Mouse (Mus musculus) stomach, embryonic 15.5 days (tissue): ENCODE data around the gene Fgr. TPM values are rescaled to one million over a fixed set of nuclear protein-coding genes. Genes with fewer than 3 reads are reported as not detected.
"Not testable (repeated sequence)": the region's sequence is repeated elsewhere in the genome, so short reads cannot be mapped to it uniquely, and the experiment has no call there.

Experiments
- ATAC-seq: fragments of 200-750 bp; cut with Nextera tagmentation; 2 replicates; pipeline ENCODE4 v1.8.0; 2017; ENCODE audit warnings: low read depth, moderate number of reproducible peaks, moderate TSS enrichment; ENCODE audit not compliant: insufficient read depth, low FRiP score
- H3K27ac ChIP-seq: fragments of 300-500 bp; sonication (generic); 2 replicates; pipeline ENCODE4 v1.5.1; 2015; ENCODE audit warnings: mild to moderate bottlenecking, inconsistent platforms
- H3K27me3 ChIP-seq: fragments of 300-500 bp; sonication (generic); replicated peaks from 2 replicates; pipeline ENCODE4 v1.6.1; 2015; ENCODE audit warnings: inconsistent platforms
- H3K36me3 ChIP-seq: fragments of 300-500 bp; sonication (generic); 2 replicates; pipeline ENCODE4 v1.6.1; 2015; ENCODE audit warnings: inconsistent platforms
- H3K4me1 ChIP-seq: fragments of 300-500 bp; sonication (generic); 2 replicates; pipeline ENCODE4 v1.6.1; 2015; ENCODE audit warnings: inconsistent platforms
- H3K4me2 ChIP-seq: fragments of 300-500 bp; sonication (generic); 2 replicates; pipeline ENCODE4 v1.6.1; 2015; ENCODE audit warnings: mild to moderate bottlenecking, inconsistent platforms
- H3K4me3 ChIP-seq: fragments of 300-500 bp; sonication (generic); replicated peaks from 2 replicates; pipeline ENCODE4 v1.5.1; 2015; ENCODE audit warnings: inconsistent platforms
- H3K9ac ChIP-seq: fragments of 300-500 bp; sonication (generic); 2 replicates; pipeline ENCODE4 v1.6.1; 2015; ENCODE audit warnings: inconsistent platforms
- H3K9me3 ChIP-seq: fragments of 300-500 bp; sonication (generic); 2 replicates; pipeline ENCODE4 v1.6.1; 2016; ENCODE audit warnings: inconsistent platforms
- WGBS: fragments of 180-500 bp; shearing (Covaris S2); methylation state at CpG from one replicate; pipeline ENCODE4 v1.1.7; 2015; 5-methylcytosine and 5-hydroxymethylcytosine counted together
- polyA plus RNA-seq: library from polyadenylated mRNA; unstranded; fragments of >200 nt; fragmentation: Nextera tagmentation; extraction: Ambion mirVana; gene quantifications from 2 replicates; pipeline ENCODE4 v1.2.1, GENCODE M21; 2015

The Fgr gene
- 1.6 TPM in 2 replicates for polyA plus RNA-seq

DNA sequence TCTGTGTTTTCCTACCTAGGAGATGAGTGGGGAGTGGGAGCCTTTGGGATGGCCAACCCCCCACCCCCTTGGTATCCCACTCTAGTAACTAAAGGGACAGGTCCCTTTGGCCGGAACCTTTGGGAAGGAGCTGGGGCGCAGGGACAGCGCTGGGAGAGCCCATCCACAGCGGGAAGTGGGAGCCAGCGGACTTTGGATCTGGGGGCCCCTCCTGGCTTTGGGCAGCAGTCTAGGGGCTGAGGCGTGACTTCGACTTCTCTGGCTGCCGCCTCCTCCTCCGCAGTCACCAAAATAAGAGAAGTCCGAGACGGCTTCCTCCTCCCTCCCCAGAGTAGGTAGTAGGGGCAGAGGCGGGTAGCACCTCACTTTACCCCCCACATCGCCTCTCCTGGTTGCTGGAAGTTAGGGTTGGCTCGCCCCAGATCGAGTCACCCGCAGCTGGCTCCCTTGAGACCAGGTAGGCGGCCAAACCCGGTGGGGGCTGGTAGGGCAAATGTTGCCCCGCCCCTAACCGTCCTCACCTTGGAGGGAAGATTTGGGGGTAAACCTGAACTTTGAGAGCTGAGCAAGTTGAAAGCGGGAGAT, at the start of gene Fgr:
Fgr (plus strand) TSS at position 282 of the 585 bp plus-strand sequence.
- no peak within 1 kb of the TSS for H3K9ac ChIP-seq
- peak within 1 kb of the TSS; percentile 25 for H3K4me3 ChIP-seq
- 15% methylated on average over 21 of the region's 21 CpGs for WGBS

DNA sequence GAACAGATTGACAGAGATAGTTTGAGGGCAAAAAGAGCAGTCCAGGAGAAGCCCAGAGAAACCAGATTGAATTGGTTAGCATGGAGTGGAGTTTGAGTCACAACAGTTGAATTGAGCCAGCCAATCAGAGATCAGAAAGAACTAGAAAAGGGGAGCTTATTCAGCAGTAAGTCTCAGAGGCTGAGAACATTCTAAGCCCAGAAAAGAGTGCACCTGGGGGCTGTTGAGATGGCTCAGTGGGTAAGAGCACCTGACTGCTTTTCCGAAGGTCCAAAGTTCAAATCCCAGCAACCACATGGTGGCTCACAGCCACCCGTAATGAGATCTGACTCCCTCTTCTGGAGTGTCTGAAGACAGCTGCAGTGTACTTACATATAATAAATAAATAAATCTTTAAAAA, 47.4 kb upstream of the Fgr start:
- not testable (repeated sequence) for H3K27ac ChIP-seq, H3K4me1 ChIP-seq, H3K27me3 ChIP-seq, H3K4me3 ChIP-seq, H3K9me3 ChIP-seq, H3K9ac ChIP-seq, H3K36me3 ChIP-seq, H3K4me2 ChIP-seq, ATAC-seq
- 65% methylated on average over 2 of the region's 2 CpGs for WGBS

More for the DNA sequence above, at the start of gene Fgr:
- H3K27ac ChIP-seq = 0 out of 2 replicates have a peak within 1 kb of the TSS, but pooled peaks have one; percentile 35
- H3K4me2 ChIP-seq = peak within 1 kb of the TSS; percentile 45
- H3K36me3 ChIP-seq = no peaks in the 10 kb centered on the region
- ATAC-seq = no peak; the same call in 1 of the 2 replicates
- peaks cover 9% of the 10 kb centered on the region for H3K4me1 ChIP-seq
- H3K9me3 ChIP-seq = no peaks in the 10 kb centered on the region
- H3K27me3 ChIP-seq = peaks cover 16% of the 10 kb centered on the region

GRCm38 (mm10) chr4:132930784-132931183, 43.1 kb upstream of the Fgr start:
- no peaks in the 10 kb centered on the region for H3K27me3 ChIP-seq
- no peaks in the 10 kb centered on the region for H3K36me3 ChIP-seq
- no peak overlapping the region for H3K4me3 ChIP-seq
- no peak overlapping the region for H3K27ac ChIP-seq
- WGBS = 12% methylated on average over 8 of the region's 8 CpGs
- H3K9me3 ChIP-seq = no peaks in the 10 kb centered on the region
- no peak overlapping the region for H3K4me2 ChIP-seq
- H3K4me1 ChIP-seq = no peaks in the 10 kb centered on the region
- ATAC-seq = no peak
- H3K9ac ChIP-seq = no peak overlapping the region

DNA sequence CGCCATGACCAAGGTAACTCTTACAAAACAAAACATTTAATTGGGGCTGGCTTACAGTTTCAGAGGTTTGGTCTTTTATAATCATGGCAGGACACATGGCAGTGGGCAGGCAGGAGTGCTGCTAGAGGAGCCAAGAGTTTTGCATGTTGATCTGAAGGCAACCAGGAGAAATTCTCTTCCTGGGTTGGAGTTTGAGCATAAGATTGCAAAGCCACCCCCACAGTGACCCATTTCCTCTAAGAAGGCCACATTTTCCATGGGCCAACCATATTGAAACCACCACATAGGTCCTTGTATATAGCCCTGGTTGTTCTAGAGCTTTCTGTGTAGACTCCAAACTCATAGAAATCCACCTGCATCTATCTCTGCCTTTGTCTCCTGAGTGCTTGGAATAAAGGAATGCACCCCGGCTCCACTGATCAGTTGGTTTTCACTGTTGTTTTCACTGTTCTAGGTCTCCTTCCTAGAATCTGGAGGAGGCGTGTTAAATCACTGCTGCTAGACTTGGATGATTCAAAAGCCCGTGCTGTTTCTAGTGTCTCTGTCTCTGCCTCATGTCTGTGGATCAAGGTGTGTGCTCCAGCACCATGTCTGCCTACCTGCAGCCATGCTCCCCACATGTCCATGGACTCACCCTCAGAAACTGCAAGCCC, 41.0 kb upstream of the Fgr start:
- H3K36me3 ChIP-seq = no peaks in the 10 kb centered on the region
- H3K27ac ChIP-seq = no peak overlapping the region
- WGBS = 83% methylated on average over 4 of the region's 4 CpGs
- ATAC-seq = no peak
- H3K4me1 ChIP-seq = no peaks in the 10 kb centered on the region
- no peaks in the 10 kb centered on the region for H3K27me3 ChIP-seq
- no peak overlapping the region for H3K9ac ChIP-seq
- H3K4me2 ChIP-seq = no peak overlapping the region
- H3K4me3 ChIP-seq = no peak overlapping the region
- H3K9me3 ChIP-seq = no peaks in the 10 kb centered on the region

DNA sequence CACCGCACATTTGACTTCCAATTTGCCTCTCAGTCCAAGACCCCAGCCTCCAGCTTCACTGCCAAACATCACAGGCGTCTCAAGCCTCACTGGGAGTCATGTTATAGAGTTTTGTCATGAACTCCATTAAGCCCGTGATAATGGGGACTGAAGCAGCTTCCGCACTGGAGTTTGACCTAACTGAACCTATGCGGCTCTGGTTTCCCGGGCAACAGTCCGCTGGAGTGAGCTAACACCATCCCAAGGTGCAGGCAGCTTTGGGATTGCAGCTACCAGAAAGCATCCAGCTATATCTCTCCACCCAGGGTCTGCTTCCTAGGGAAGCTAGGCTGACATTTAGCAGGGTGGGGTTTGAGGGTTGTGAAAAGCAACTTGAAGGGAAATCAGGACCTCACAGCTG, 39.3 kb upstream of the Fgr start:
- Histone ChIP-seq H3K4me1 (peaks cover 4% of the 10 kb centered on the region; the same call in 1 of the 2 replicates), H3K4me2 (0 out of 2 replicates have a peak overlapping the region, but pooled peaks have one; percentile 4), H3K27ac (no peak overlapping the region), H3K9ac (no peak overlapping the region), H3K36me3 (no peaks in the 10 kb centered on the region), H3K9me3 (no peaks in the 10 kb centered on the region), H3K4me3 (no peak overlapping the region), H3K27me3 (no peaks in the 10 kb centered on the region)
- ATAC-seq = no peak
- WGBS = 18% methylated on average over 7 of the region's 7 CpGs

- 48% methylated on average over 12 of the region's 12 CpGs for WGBS
- no peaks in the 10 kb centered on the region for H3K27me3 ChIP-seq
- peaks cover 4% of the 10 kb centered on the region; the same call in 1 of the 2 replicates for H3K4me1 ChIP-seq
- H3K4me2 ChIP-seq = 0 out of 2 replicates have a peak overlapping the region, but pooled peaks have one; percentile 11
- H3K36me3 ChIP-seq = no peaks in the 10 kb centered on the region
- H3K9ac ChIP-seq = no peak overlapping the region
- no peaks in the 10 kb centered on the region for H3K9me3 ChIP-seq
- no peak overlapping the region for H3K4me3 ChIP-seq
- no peak for ATAC-seq
- H3K27ac ChIP-seq = peak overlapping the region; percentile 31; the same call in 1 of the 2 replicates
Observed at GRCm38 (mm10) chr4:132938181-132938941, 35.5 kb upstream of the Fgr start.

DNA sequence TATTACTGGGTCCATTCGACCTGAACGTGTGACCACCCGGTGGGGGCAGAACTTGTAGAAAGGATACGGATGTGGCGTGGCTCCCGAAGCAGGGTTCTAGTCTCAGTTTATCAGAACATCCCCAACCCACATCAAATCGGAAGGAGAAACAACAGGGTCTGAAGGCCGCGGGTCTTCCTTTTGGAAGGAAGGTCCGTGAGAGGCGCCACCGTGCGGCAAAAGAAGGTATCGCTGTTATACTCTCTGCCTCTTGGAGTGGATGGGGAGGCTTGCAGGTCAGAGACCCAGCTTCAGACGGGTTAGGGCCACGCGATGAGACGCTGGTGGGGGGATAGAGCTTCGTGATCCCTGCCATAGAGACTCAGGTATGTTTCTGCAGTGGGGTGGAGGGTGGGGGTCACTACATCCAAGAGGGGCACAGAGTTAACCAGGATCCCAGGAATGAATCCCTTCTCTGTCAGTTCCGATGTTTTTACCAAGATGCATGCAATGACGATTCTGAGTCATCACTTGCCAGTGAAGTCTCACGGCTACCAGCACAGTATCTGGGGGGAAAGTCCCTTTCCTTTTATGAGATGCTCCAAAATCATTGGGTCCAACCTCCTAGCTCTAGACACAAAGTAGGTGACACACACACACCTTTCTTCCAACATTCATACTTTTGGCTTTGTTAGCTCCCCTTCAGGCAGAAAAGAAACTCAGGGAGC, 34.3 kb upstream of the Fgr start:
- Histone ChIP-seq H3K36me3 (no peaks in the 10 kb centered on the region), H3K27ac (no peak overlapping the region), H3K9ac (no peak overlapping the region), H3K27me3 (no peaks in the 10 kb centered on the region), H3K9me3 (no peaks in the 10 kb centered on the region), H3K4me2 (peak overlapping the region; percentile 17; the same call in 1 of the 2 replicates), H3K4me1 (peaks cover 4% of the 10 kb centered on the region; the same call in 1 of the 2 replicates), H3K4me3 (no peak overlapping the region)
- ATAC-seq = no peak
- 25% methylated on average over 22 of the region's 22 CpGs for WGBS

DNA sequence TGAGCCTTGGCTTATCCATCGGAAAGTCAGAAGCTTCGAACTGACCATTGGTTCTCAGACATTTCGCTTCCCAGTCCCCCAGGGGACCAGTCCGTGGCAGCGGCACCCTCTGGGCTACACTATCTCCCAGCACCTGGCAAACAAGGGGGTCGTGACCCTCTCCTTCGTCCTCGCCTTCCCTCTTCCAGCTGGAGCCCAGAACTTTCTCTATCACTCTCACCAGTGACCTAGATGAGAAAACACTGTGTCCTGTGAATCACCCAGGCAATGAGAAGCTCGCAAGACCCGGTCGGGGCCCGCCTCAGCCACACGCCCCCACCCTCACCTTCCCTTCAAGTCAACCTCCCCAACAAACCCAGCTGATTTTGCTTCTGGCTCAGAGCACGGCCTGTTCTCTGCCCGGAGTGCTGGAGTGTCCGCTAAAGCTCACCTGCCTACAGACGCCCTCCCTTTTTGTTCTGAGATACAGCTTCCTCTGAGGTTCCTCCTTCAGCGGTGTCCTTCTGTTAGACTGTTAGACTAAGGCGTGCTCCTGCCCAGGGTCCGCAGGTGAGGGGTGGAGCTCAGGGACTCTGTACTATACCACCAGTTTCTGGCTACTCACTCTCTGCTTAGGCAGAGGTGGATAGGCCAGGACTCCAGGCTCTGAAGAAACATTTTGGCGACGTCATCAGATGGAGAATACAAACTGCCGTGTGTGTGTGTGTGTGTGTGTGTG, 32.7 kb upstream of the Fgr start:
- WGBS = 44% methylated on average over 23 of the region's 23 CpGs
- no peak for ATAC-seq
- 0 out of 2 replicates have a peak overlapping the region, but pooled peaks have one; percentile 8 for H3K4me2 ChIP-seq
- no peaks in the 10 kb centered on the region for H3K9me3 ChIP-seq
- H3K27me3 ChIP-seq = no peaks in the 10 kb centered on the region
- H3K36me3 ChIP-seq = no peaks in the 10 kb centered on the region
- H3K27ac ChIP-seq = no peak overlapping the region
- no peak overlapping the region for H3K4me3 ChIP-seq
- H3K9ac ChIP-seq = no peak overlapping the region
- H3K4me1 ChIP-seq = peaks cover 15% of the 10 kb centered on the region

DNA sequence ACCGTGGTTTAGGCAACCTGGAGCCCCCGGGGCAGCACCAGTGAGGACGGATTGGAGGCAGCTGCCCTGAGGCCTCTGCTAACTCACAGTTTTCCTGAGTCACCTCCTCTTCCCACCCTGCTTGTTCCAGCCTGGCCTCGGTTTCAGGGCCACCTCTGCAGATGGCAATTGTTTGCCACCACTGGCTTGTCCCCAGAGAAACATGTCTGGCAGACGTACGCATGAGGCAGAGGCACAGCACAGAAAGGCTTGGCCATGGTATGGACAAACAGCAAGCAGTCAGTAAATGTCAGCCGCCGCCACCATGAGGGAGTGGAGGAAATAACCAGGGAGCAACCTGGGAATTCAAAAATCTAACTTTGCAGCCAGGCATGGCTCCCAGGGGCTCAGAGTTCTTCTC, 30.8 kb upstream of the Fgr start:
- no peak for ATAC-seq
- Histone ChIP-seq H3K4me3 (no peak overlapping the region), H3K27ac (no peak overlapping the region), H3K4me1 (peaks cover 24% of the 10 kb centered on the region), H3K9ac (no peak overlapping the region), H3K36me3 (no peaks in the 10 kb centered on the region), H3K4me2 (no peak overlapping the region), H3K9me3 (no peaks in the 10 kb centered on the region), H3K27me3 (no peaks in the 10 kb centered on the region)
- 65% methylated on average over 8 of the region's 8 CpGs for whole genome bisulfite sequencing

- no peaks in the 10 kb centered on the region for H3K36me3 ChIP-seq
- no peak overlapping the region for H3K4me3 ChIP-seq
- no peak overlapping the region for H3K4me2 ChIP-seq
- no peaks in the 10 kb centered on the region for H3K27me3 ChIP-seq
- no peak overlapping the region for H3K27ac ChIP-seq
- no peak for ATAC-seq
- WGBS = 57% methylated on average over 12 of the region's 12 CpGs
- H3K4me1 ChIP-seq = peaks cover 20% of the 10 kb centered on the region
- no peaks in the 10 kb centered on the region for H3K9me3 ChIP-seq
- no peak overlapping the region for H3K9ac ChIP-seq
Observed at GRCm38 (mm10) chr4:132944106-132944505, 29.8 kb upstream of the Fgr start.

GRCm38 (mm10) chr4:132944776-132945175, 29.1 kb upstream of the Fgr start:
- 58% methylated on average over 4 of the region's 4 CpGs for WGBS
- no peak for ATAC-seq
- no peak overlapping the region for H3K4me3 ChIP-seq
- no peak overlapping the region for H3K4me2 ChIP-seq
- no peaks in the 10 kb centered on the region for H3K9me3 ChIP-seq
- H3K36me3 ChIP-seq = no peaks in the 10 kb centered on the region
- H3K27ac ChIP-seq = no peak overlapping the region
- H3K9ac ChIP-seq = no peak overlapping the region
- H3K4me1 ChIP-seq = peaks cover 20% of the 10 kb centered on the region
- H3K27me3 ChIP-seq = no peaks in the 10 kb centered on the region
